Comparison of ENCODE assay signal across 22 mouse cellular contexts in genomic region chr1:168950947-168951346, GRCm38 (mm10).
DNase-seq lines count a peak whose midpoint lies in the region; TF ChIP-seq lines count a peak whose summit lies in the region.
"Had no signal": no experiment of that assay in that cellular context is flagged by ENCODE, and none has a peak within 500 bp of the region (broad histone marks: within the 10 kb centered on the region; RNA-seq: fewer than 3 reads in every experiment).

No protein-coding gene starts in this region.

- peak overlapping the region; percentile 63; the same call in 1 of the 2 replicates for H3K27ac ChIP-seq in left cerebral cortex, adult 2 months
- H3K27ac ChIP-seq: forebrain, embryonic 10.5 days; forebrain, embryonic 15.5 days; hindbrain, embryonic 10.5 days; hindbrain, embryonic 15.5 days; liver, embryonic 14.5 days; midbrain, embryonic 10.5 days had no signal

- TF ChIP-seq CTCF in left cerebral cortex, adult 2 months (IDR thresholded peaks at IDR 0.05) = no peak

- H3K4me3 ChIP-seq in left cerebral cortex, adult 2 months = no peak overlapping the region
- H3K4me3 ChIP-seq: forebrain, embryonic 10.5 days; forebrain, embryonic 15.5 days; hindbrain, embryonic 10.5 days; hindbrain, embryonic 15.5 days; midbrain, embryonic 10.5 days had no signal

- peak; percentile 42 for DNase-seq in kidney, adult 9 months
- DNase-seq in kidney, postnatal 25 days = no peak
- DNase-seq in left cerebral cortex, adult 2 months (ENCODE audit: extremely low spot score in 1 of 2, low spot score in 2 of 2) = no peak
- DNase-seq in left cerebral cortex, adult 8-10 months (ENCODE audit: low spot score in 2 of 2) = no peak
- peak; percentile 17 for DNase-seq in Muller cell, postnatal 12 days (ENCODE audit: inconsistent ontology term)
- peak; percentile 51 for DNase-seq in fibroblast of lung, adult 2 months (ENCODE audit: low read depth)
- DNase-seq in T-cell, adult 2 months (ENCODE audit: low spot score) = no peak
- DNase-seq: adrenal gland, adult 8-10 months; B cell, adult 2 months; cerebellum, adult 8-10 months; cerebellum, postnatal 36 days; gastrocnemius, postnatal 14 days; heart, postnatal 14 days; kidney, adult 11 months; liver; lung, embryonic 14.5 days had no signal

- intact Hi-C loops in left cerebral cortex, adult 2 months (cut with DNase I) = loop anchor here (2.0 kb wide), 1 partner anchor 396 kb away; no protein-coding TSS in a partner anchor

Comparison
In these comparisons a context has a peak if more than half of its experiments do, and no peak if none do; other contexts are left out.
1. DNase-seq: peak in kidney, adult 9 months (single experiment), Muller cell, postnatal 12 days (single experiment) and fibroblast of lung, adult 2 months (single experiment); none in kidney, postnatal 25 days (0 of 2), left cerebral cortex, adult 2 months (0 of 2), left cerebral cortex, adult 8-10 months (0 of 2) and T-cell, adult 2 months (single experiment).